Mouse (Mus musculus) myocyte (in vitro differentiated cells): ENCODE results near the gene Rnaseh2b.

Experiments used
- CEBPB ChIP-seq: IDR thresholded peaks from 2 replicates; pipeline ENCODE4 v1.6.1; 2011; ENCODE audit warnings: mild to moderate bottlenecking, moderate library complexity; ENCODE audit not compliant: poor library complexity, insufficient read depth, severe bottlenecking
- E2F4 ChIP-seq: IDR thresholded peaks from one replicate; pipeline ENCODE4 v1.6.1; 2011; ENCODE audit warnings: mild to moderate bottlenecking, control low read depth, moderate library complexity; ENCODE audit not compliant: insufficient read depth
- MAX ChIP-seq: IDR thresholded peaks from one replicate; pipeline ENCODE4 v1.6.1; 2011; ENCODE audit warnings: low read depth, mild to moderate bottlenecking, control low read depth
- MYOD1 ChIP-seq, 3 experiments: IDR thresholded peaks; one replicate each; pipeline ENCODE4 v1.6.1; 2011; ENCODE audit warnings: control low read depth in 2 of 3, low read depth in 2 of 3, mild to moderate bottlenecking in 2 of 3, moderate library complexity in 1 of 3; ENCODE audit not compliant: insufficient read length in 2 of 3, control insufficient read depth in 1 of 3
- MYOG ChIP-seq, 3 experiments: IDR thresholded peaks; one replicate each; pipeline ENCODE4 v1.6.1; 2011; ENCODE audit warnings: control low read depth in 2 of 3, low read depth in 2 of 3, mild to moderate bottlenecking in 2 of 3; ENCODE audit not compliant: insufficient read length in 2 of 3, control insufficient read depth in 1 of 3, insufficient read depth in 1 of 3
- POLR2A ChIP-seq: IDR thresholded peaks from one replicate; pipeline ENCODE4 v1.6.1; 2011; ENCODE audit warnings: low read depth, mild to moderate bottlenecking, control low read depth, moderate library complexity; ENCODE audit not compliant: insufficient read length
- POLR2AphosphoS2 ChIP-seq: IDR thresholded peaks from one replicate; pipeline ENCODE4 v1.6.1; 2011; ENCODE audit warnings: low read depth, control low read depth; ENCODE audit not compliant: insufficient read length
- REST ChIP-seq: IDR thresholded peaks from one replicate; pipeline ENCODE4 v1.6.1; 2011; ENCODE audit warnings: mild to moderate bottlenecking, control low read depth, moderate library complexity; ENCODE audit not compliant: insufficient read depth, insufficient read length
- TCF12 ChIP-seq: IDR thresholded peaks from one replicate; pipeline ENCODE4 v1.6.1; 2011; ENCODE audit warnings: mild to moderate bottlenecking, control low read depth; ENCODE audit not compliant: poor library complexity, insufficient read depth, severe bottlenecking
- TCF3 ChIP-seq: IDR thresholded peaks from one replicate; pipeline ENCODE4 v1.6.1; 2011; ENCODE audit warnings: low read depth, control low read depth; ENCODE audit not compliant: insufficient read length
- USF1 ChIP-seq: IDR thresholded peaks from one replicate; pipeline ENCODE4 v1.6.1; 2011; ENCODE audit warnings: low read depth, mild to moderate bottlenecking, control low read depth, moderate library complexity

DNA sequence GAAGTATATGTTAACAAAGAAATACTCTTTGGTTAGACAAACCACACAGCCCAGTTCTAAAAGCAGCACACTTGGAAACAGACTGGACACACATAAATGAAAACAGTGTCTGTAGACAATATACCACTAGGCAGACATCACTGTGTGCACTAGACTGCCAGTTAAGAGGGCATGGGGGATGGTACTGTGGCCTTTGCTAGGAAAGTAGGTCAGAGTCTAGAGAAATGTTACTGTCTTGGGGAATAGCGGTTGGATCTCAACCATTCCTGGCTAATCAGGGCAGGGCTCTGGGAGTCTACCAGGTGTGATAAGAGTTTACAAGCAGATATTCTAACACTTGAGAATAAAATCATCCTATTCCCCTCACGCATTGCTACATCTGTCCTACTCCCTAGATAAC lies 103.0 kb downstream of the Rnaseh2b start:
- no peak for TF ChIP-seq POLR2AphosphoS2
- TF ChIP-seq TCF12: no peak
- no peak for TF ChIP-seq USF1
- no peak for TF ChIP-seq POLR2A
- no peak for TF ChIP-seq MAX
- no peak for TF ChIP-seq MYOD1 (IDR thresholded peaks at IDR 0.05; ENCODE audit: control insufficient read depth in 1 of 3, insufficient read length in 2 of 3, low read depth in 2 of 3)
- no peak for TF ChIP-seq E2F4
- no peak for TF ChIP-seq MYOG (IDR thresholded peaks at IDR 0.05; ENCODE audit: control insufficient read depth in 1 of 3, insufficient read depth in 1 of 3, insufficient read length in 2 of 3, low read depth in 2 of 3)
- no peak for TF ChIP-seq TCF3
- no peak for TF ChIP-seq CEBPB
- no peak for TF ChIP-seq REST
